Mouse (Mus musculus) left cerebral cortex, postnatal 4 days (tissue): ENCODE data around the gene Arih1. TPM values are rescaled to one million over a fixed set of nuclear protein-coding genes. Genes with fewer than 3 reads are reported as not detected.

ENCODE experiments used
- DNase-seq: peaks from one replicate; pipeline ENCODE4 v3.0.0-alpha.2; 2022
- intact Hi-C: fragments of 180-260 bp; cut with DNase I; formaldehyde crosslinking; loops from one replicate; pipeline ENCODE4 v1.15.1; 2025
- total RNA-seq, 2 experiments: library from RNA; stranded (reverse); gene quantifications; 2 replicates each; pipeline ENCODE4 v1.2.3; 2021

Arih1 gene
- total RNA-seq, 2 experiments from 2014 or later = 127 to 130 TPM

DNA sequence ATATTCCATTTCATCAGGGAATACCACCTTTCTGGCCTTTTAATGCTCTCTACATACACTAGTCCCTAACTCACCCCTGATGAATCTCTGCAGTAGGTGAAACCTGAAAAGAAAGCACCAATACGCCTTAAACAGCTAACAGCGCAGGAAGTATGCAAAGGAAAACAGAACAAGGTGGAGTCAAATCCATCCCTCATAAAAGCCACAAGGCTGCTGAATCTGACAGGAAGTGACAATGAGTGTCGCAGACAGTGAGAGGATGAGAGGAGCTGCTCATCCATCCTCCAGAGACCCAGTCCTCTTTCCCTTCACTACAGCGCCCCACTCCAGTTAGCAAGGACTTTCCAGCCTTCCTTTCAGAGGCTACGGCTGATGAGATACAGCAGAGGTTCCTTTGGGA, 148.0 kb downstream of the Arih1 start:
- DNase-seq = no peak
- intact Hi-C loops = no loop called here

Other genes with a start within 250 kb of the Arih1 start
- gene Adpgk, start 195.1 kb downstream of the Arih1 start, total RNA-seq = 10 to 100 TPM; 19.4 to 21.7 TPM
- gene Bbs4, start 133.1 kb downstream of the Arih1 start, total RNA-seq = 10 to 100 TPM; 33.5 to 34.1 TPM
- 10 to 100 TPM; 31.4 to 33.0 TPM for gene Hexa, start 52.9 kb upstream of the Arih1 start, total RNA-seq
- 1 to 10 TPM; 2.2 to 2.3 TPM for gene Tmem202, start 53.2 kb upstream of the Arih1 start, total RNA-seq
- gene Celf6, start 91.3 kb upstream of the Arih1 start, total RNA-seq = 10 to 100 TPM; 43.6 to 44.8 TPM
- 100 to 1,000 TPM; 199 to 208 TPM for gene Parp6, start 130.7 kb upstream of the Arih1 start, total RNA-seq
- 100 to 1,000 TPM; 517 to 569 TPM for gene Pkm, start 169.8 kb upstream of the Arih1 start, total RNA-seq
- 10 to 100 TPM; 21.0 to 24.4 TPM for gene Gramd2, start 193.5 kb upstream of the Arih1 start, total RNA-seq